Mouse (Mus musculus): Measurements from ENCODE around the gene Brms1. TPM values are rescaled to one million over a fixed set of nuclear protein-coding genes. Genes with fewer than 3 reads are reported as not detected.

Brms1 gene
- total and polyA plus RNA-seq, 2 experiments from 2014 or later: 1.9 to 20.4 TPM

GRCm38 (mm10) chr19:5087884-5088728, 47.0 kb downstream of the Brms1 start, which contains the start of gene Yif1a:
Gene Yif1a (plus strand): TSS chr19:5088538.
- Histone ChIP-seq H3K27me3 (ENCODE audit: control insufficient read depth, insufficient read depth, low read length) (peaks cover 34% of the 10 kb centered on the region), H3K4me1 (ENCODE audit: control insufficient read depth, insufficient read depth) (peaks cover 14% of the 10 kb centered on the region), H3K36me3 (replicated peaks; ENCODE audit: control insufficient read depth, insufficient read depth, low read length) (peaks cover 22% of the 10 kb centered on the region), H3K9ac (replicated peaks; ENCODE audit: low read depth, low read length) (peak within 1 kb of the TSS; percentile 63), H3K9me3 (replicated peaks; ENCODE audit: control insufficient read depth, low read length) (no peaks in the 10 kb centered on the region), H3K4me3 (ENCODE audit: low read depth, low read length) (peak within 1 kb of the TSS; percentile 82), H3K4me2 (ENCODE audit: low read depth, low read length) (peak within 1 kb of the TSS; percentile 98), H3K27ac (ENCODE audit: low read depth) (peak within 1 kb of the TSS; percentile 76)
- under 1% methylated on average over 58 of the region's 58 CpGs for WGBS
- peak; percentile 93 for ATAC-seq (ENCODE audit: insufficient read depth, low read depth)
- TF ChIP-seq CTCF (IDR thresholded peaks at IDR 0.05; ENCODE audit: low read depth) (peak; percentile 57), EP300 (IDR thresholded peaks at IDR 0.05; ENCODE audit: low read depth) (no peak; the same call in 1 of the 2 replicates)
- peak; percentile 99 for DNase-seq (ENCODE audit: low spot score)

GRCm38 (mm10) chr19:5089324-5089723, 48.2 kb downstream of the Brms1 start:
- Histone ChIP-seq H3K4me3 (ENCODE audit: low read depth, low read length) (peak overlapping the region; percentile 82), H3K36me3 (replicated peaks; ENCODE audit: control insufficient read depth, insufficient read depth, low read length) (peaks cover 22% of the 10 kb centered on the region), H3K9me3 (replicated peaks; ENCODE audit: control insufficient read depth, low read length) (no peaks in the 10 kb centered on the region), H3K27me3 (ENCODE audit: control insufficient read depth, insufficient read depth, low read length) (peaks cover 22% of the 10 kb centered on the region), H3K9ac (replicated peaks; ENCODE audit: low read depth, low read length) (no peak overlapping the region), H3K4me2 (ENCODE audit: low read depth, low read length) (peak overlapping the region; percentile 98), H3K27ac (ENCODE audit: low read depth) (no peak overlapping the region), H3K4me1 (ENCODE audit: control insufficient read depth, insufficient read depth) (peaks cover 14% of the 10 kb centered on the region)
- no peak for DNase-seq (ENCODE audit: low spot score)
- TF ChIP-seq EP300 (IDR thresholded peaks at IDR 0.05; ENCODE audit: low read depth): no peak
- no peak for TF ChIP-seq CTCF (IDR thresholded peaks at IDR 0.05; ENCODE audit: low read depth)
- WGBS: 84% methylated on average over 4 of the region's 4 CpGs
- ATAC-seq (ENCODE audit: insufficient read depth, low read depth): no peak

GRCm38 (mm10) chr19:5092083-5092482, 50.9 kb downstream of the Brms1 start:
- ATAC-seq (ENCODE audit: insufficient read depth, low read depth) (no peak), DNase-seq (ENCODE audit: low spot score) (no peak)
- Histone ChIP-seq H3K9ac (replicated peaks; ENCODE audit: low read depth, low read length) (no peak overlapping the region), H3K4me1 (ENCODE audit: control insufficient read depth, insufficient read depth) (peaks cover 14% of the 10 kb centered on the region), H3K27ac (ENCODE audit: low read depth) (no peak overlapping the region), H3K9me3 (replicated peaks; ENCODE audit: control insufficient read depth, low read length) (no peaks in the 10 kb centered on the region), H3K4me2 (ENCODE audit: low read depth, low read length) (no peak overlapping the region), H3K36me3 (replicated peaks; ENCODE audit: control insufficient read depth, insufficient read depth, low read length) (peaks cover 22% of the 10 kb centered on the region), H3K4me3 (ENCODE audit: low read depth, low read length) (no peak overlapping the region), H3K27me3 (ENCODE audit: control insufficient read depth, insufficient read depth, low read length) (no peaks in the 10 kb centered on the region)
- WGBS: 88% methylated on average over 10 of the region's 10 CpGs
- TF ChIP-seq CTCF (IDR thresholded peaks at IDR 0.05; ENCODE audit: low read depth): no peak
- TF ChIP-seq EP300 (IDR thresholded peaks at IDR 0.05; ENCODE audit: low read depth): no peak

- peaks cover 22% of the 10 kb centered on the region for H3K36me3 ChIP-seq (replicated peaks; ENCODE audit: control insufficient read depth, insufficient read depth, low read length)
- H3K4me1 ChIP-seq (ENCODE audit: control insufficient read depth, insufficient read depth): peaks cover 17% of the 10 kb centered on the region
- H3K4me2 ChIP-seq (ENCODE audit: low read depth, low read length): no peak overlapping the region
- no peak overlapping the region for H3K4me3 ChIP-seq (ENCODE audit: low read depth, low read length)
- H3K9ac ChIP-seq (replicated peaks; ENCODE audit: low read depth, low read length): no peak overlapping the region
- WGBS: 63% methylated on average over 12 of the region's 12 CpGs
- TF ChIP-seq EP300 (IDR thresholded peaks at IDR 0.05; ENCODE audit: low read depth) (no peak), CTCF (IDR thresholded peaks at IDR 0.05; ENCODE audit: low read depth) (no peak)
- H3K27me3 ChIP-seq (ENCODE audit: control insufficient read depth, insufficient read depth, low read length): no peaks in the 10 kb centered on the region
- no peak for ATAC-seq (ENCODE audit: insufficient read depth, low read depth)
- H3K27ac ChIP-seq (ENCODE audit: low read depth): no peak overlapping the region
- DNase-seq (ENCODE audit: low spot score): peak; percentile 2
- no peaks in the 10 kb centered on the region for H3K9me3 ChIP-seq (replicated peaks; ENCODE audit: control insufficient read depth, low read length)
Measured at GRCm38 (mm10) chr19:5093481-5094242, 52.5 kb downstream of the Brms1 start.

- H3K27ac ChIP-seq (ENCODE audit: low read depth): no peak overlapping the region
- no peak overlapping the region for H3K4me3 ChIP-seq (ENCODE audit: low read depth, low read length)
- DNase-seq (ENCODE audit: low spot score) (peak; percentile 85), ATAC-seq (ENCODE audit: insufficient read depth, low read depth) (peak; percentile 54)
- H3K36me3 ChIP-seq (replicated peaks; ENCODE audit: control insufficient read depth, insufficient read depth, low read length): peaks cover 24% of the 10 kb centered on the region
- no peak overlapping the region for H3K4me2 ChIP-seq (ENCODE audit: low read depth, low read length)
- peaks cover 13% of the 10 kb centered on the region for H3K4me1 ChIP-seq (ENCODE audit: control insufficient read depth, insufficient read depth)
- TF ChIP-seq CTCF (IDR thresholded peaks at IDR 0.05; ENCODE audit: low read depth): peak; percentile 84
- no peak for TF ChIP-seq EP300 (IDR thresholded peaks at IDR 0.05; ENCODE audit: low read depth)
- no peak overlapping the region for H3K9ac ChIP-seq (replicated peaks; ENCODE audit: low read depth, low read length)
- no peaks in the 10 kb centered on the region for H3K27me3 ChIP-seq (ENCODE audit: control insufficient read depth, insufficient read depth, low read length)
- no peaks in the 10 kb centered on the region for H3K9me3 ChIP-seq (replicated peaks; ENCODE audit: control insufficient read depth, low read length)
- under 1% methylated on average over 20 of the region's 21 CpGs for WGBS
Measured at GRCm38 (mm10) chr19:5094243-5094632, 53.1 kb downstream of the Brms1 start.

All from heart, postnatal 0 days (tissue).